Mouse (Mus musculus) hindbrain, embryonic 16.5 days (tissue): ENCODE measurements around the gene Tnfrsf11a. TPM values are rescaled to one million over a fixed set of nuclear protein-coding genes. Genes with fewer than 3 reads are reported as not detected.

Experiments used
- ATAC-seq: fragments of 200-750 bp; cut with Nextera tagmentation; 2 replicates; pipeline ENCODE4 v1.8.0; 2017; ENCODE audit warnings: moderate TSS enrichment, moderate library complexity
- H3K27ac ChIP-seq: fragments of 300-500 bp; sonication (generic); 2 replicates; pipeline ENCODE4 v1.5.1; 2014; ENCODE audit warnings: low read depth, mild to moderate bottlenecking, control low read depth, low read length, moderate library complexity
- H3K27me3 ChIP-seq: fragments of 300-500 bp; sonication (generic); replicated peaks from 2 replicates; pipeline ENCODE4 v1.6.1; 2014; ENCODE audit warnings: low read length; ENCODE audit not compliant: control insufficient read depth, insufficient read depth
- H3K36me3 ChIP-seq: fragments of 300-500 bp; sonication (generic); 2 replicates; pipeline ENCODE4 v1.6.1; 2014; ENCODE audit warnings: mild to moderate bottlenecking, low read length, moderate library complexity, mixed read lengths; ENCODE audit not compliant: control insufficient read depth, insufficient read depth
- H3K4me1 ChIP-seq: fragments of 300-500 bp; sonication (generic); 2 replicates; pipeline ENCODE4 v1.6.1; 2014; ENCODE audit warnings: low read depth, low read length; ENCODE audit not compliant: control insufficient read depth, insufficient read depth
- H3K4me2 ChIP-seq: fragments of 300-500 bp; sonication (generic); 2 replicates; pipeline ENCODE4 v1.6.1; 2014; ENCODE audit warnings: mild to moderate bottlenecking, low read length, control low read depth, moderate library complexity
- H3K4me3 ChIP-seq: fragments of 300-500 bp; sonication (generic); 2 replicates; pipeline ENCODE4 v1.5.1; 2014; ENCODE audit warnings: mild to moderate bottlenecking, low read length, control low read depth, moderate library complexity
- H3K9ac ChIP-seq: fragments of 300-500 bp; sonication (generic); 2 replicates; pipeline ENCODE4 v1.6.1; 2014; ENCODE audit warnings: low read depth, mild to moderate bottlenecking, control low read depth, low read length, moderate library complexity
- H3K9me3 ChIP-seq: fragments of 300-500 bp; sonication (generic); 2 replicates; pipeline ENCODE4 v1.6.1; 2014; ENCODE audit warnings: mild to moderate bottlenecking, low read length, moderate library complexity; ENCODE audit not compliant: control insufficient read depth
- WGBS: fragments of 180-500 bp; shearing (Covaris S2); extraction: QIAGEN DNeasy Blood & Tissue Kit; methylation state at CpG from one replicate; pipeline ENCODE4 v1.1.7; 2014; 5-methylcytosine and 5-hydroxymethylcytosine counted together
- polyA plus RNA-seq: library from polyadenylated mRNA; unstranded; fragments of >200 nt; fragmentation: Nextera tagmentation; extraction: Ambion mirVana; gene quantifications from 2 replicates; pipeline ENCODE4 v1.2.1, GENCODE M21; 2015

Tnfrsf11a gene
- polyA plus RNA-seq, 1 experiment from 2014 or later = 0.75 TPM

DNA sequence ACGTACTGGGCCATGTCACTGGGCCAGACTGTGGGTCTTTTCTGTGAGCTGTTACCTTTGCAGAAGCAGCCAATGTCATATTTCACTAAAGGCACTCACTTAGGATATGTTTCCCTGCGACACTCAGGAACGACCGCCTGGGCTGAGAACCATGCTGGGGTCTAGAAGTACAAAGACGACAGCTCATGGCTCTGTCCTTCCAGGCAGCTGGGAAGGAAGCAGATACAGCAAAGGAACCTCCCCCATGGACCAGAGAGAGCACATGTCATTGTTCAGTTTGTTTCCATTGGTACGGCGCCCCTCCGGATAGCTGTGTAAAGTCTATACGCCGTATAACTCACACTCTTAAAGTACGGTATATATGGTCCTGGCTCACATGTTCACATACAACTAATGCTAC lies 97.9 kb downstream of the Tnfrsf11a start:
- no peaks in the 10 kb centered on the region for H3K27me3 ChIP-seq

DNA sequence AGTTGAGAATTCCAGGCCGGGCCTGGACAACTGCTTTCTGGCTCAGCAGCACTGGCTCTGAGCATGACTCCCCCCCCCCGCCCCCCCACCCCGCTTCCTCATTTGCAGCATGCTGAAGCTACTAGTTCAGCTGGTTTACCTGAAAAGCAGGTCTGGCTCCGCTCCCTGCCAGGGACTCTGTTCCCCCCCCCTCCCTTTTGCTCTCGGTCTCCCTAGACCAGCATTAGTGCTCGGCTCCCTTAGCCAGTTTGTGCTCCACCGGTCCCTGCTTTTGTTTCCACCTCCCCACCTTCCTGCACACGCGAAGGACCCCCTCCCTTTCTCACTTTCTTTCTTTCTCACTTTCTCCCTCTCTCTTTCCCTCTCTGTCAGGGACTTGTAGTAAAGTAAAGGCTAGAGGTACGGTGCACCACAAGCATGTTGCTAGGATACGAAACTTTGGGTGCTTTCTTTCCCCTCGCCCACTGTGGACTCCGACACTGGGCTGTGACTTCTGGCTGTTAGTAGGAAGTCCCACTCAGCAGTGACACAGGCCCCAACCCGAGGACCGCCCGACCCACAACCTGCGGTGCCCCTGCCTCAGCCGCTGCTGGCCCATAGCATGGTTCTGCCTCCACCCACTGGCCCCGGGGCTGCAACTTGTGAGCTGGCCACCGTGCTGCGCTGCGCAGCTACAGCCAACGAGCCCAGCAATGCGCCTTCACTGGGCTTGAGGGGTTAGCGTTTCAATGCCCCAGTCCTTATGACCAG lies 100.2 kb downstream of the Tnfrsf11a start:
- H3K27me3 ChIP-seq = no peaks in the 10 kb centered on the region
- peak; percentile 80 for ATAC-seq
- no peaks in the 10 kb centered on the region for H3K36me3 ChIP-seq
- H3K4me1 ChIP-seq = peaks cover 9% of the 10 kb centered on the region; the same call in 1 of the 2 replicates
- 15% methylated on average over 25 of the region's 25 CpGs for WGBS
- H3K9ac ChIP-seq = no peak overlapping the region; the same call in 1 of the 2 replicates
- H3K4me3 ChIP-seq = peak overlapping the region; percentile 27; the same call in 1 of the 2 replicates
- H3K4me2 ChIP-seq = peak overlapping the region; percentile 51
- no peak overlapping the region for H3K27ac ChIP-seq
- no peaks in the 10 kb centered on the region for H3K9me3 ChIP-seq

More for the DNA sequence above, 97.9 kb downstream of the Tnfrsf11a start:
- no peak overlapping the region for H3K4me3 ChIP-seq
- WGBS = 93% methylated on average over 11 of the region's 11 CpGs
- H3K4me2 ChIP-seq = no peak overlapping the region
- H3K27ac ChIP-seq = no peak overlapping the region
- H3K36me3 ChIP-seq = no peaks in the 10 kb centered on the region
- ATAC-seq = no peak
- no peaks in the 10 kb centered on the region for H3K9me3 ChIP-seq
- H3K9ac ChIP-seq = no peak overlapping the region
- peaks cover 9% of the 10 kb centered on the region; the same call in 1 of the 2 replicates for H3K4me1 ChIP-seq

DNA sequence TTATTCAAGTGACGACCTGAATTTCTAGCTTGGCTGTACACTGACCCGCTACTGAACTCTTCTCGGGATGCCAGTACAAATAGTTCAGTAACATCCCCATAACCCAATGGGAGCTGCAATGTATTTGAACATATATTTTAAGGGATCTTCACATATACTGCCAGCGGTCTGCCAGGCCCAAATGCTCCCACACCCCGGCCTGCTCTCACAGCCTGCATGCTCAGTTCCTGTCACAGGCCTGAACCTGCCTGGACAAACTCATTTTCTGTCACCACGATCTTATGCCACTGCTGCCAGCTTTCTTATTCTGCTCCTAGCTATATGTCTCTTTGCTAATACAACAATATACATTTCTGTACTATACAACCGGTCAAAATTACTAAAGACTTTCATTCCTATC lies 100.9 kb downstream of the Tnfrsf11a start:
- no peak overlapping the region for H3K27ac ChIP-seq
- no peak overlapping the region for H3K4me3 ChIP-seq
- 77% methylated on average over 7 of the region's 7 CpGs for WGBS
- no peaks in the 10 kb centered on the region for H3K36me3 ChIP-seq
- H3K4me1 ChIP-seq = peaks cover 9% of the 10 kb centered on the region; the same call in 1 of the 2 replicates
- no peaks in the 10 kb centered on the region for H3K27me3 ChIP-seq
- H3K9me3 ChIP-seq = no peaks in the 10 kb centered on the region
- ATAC-seq = no peak
- H3K4me2 ChIP-seq = no peak overlapping the region; the same call in 1 of the 2 replicates
- no peak overlapping the region for H3K9ac ChIP-seq

DNA sequence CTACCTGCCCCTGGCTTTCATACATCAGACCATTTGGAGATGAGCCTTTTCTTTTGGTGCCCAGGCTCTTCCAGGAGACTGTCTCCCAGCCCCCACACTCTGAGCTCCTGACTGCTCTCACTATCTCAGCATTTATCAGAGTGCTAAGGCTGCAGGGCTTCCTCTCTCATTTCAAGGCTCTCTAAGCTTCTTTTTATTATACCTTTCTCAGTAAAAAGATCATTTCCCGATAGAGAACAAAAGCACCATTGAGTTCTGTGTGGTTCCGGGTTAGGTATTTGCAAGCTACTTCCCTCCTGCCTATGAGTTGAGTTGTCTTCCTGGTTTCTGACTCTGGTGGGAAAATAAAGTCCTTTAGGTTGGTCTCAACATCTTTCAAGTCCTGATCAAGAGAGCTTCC lies 103.0 kb downstream of the Tnfrsf11a start:
- no peak for ATAC-seq
- Histone ChIP-seq H3K36me3 (no peaks in the 10 kb centered on the region), H3K27ac (no peak overlapping the region), H3K4me2 (no peak overlapping the region), H3K4me1 (peaks cover 9% of the 10 kb centered on the region; the same call in 1 of the 2 replicates), H3K9me3 (no peaks in the 10 kb centered on the region), H3K4me3 (no peak overlapping the region), H3K27me3 (no peaks in the 10 kb centered on the region), H3K9ac (no peak overlapping the region)
- 82% methylated on average over 2 of the region's 2 CpGs for WGBS

DNA sequence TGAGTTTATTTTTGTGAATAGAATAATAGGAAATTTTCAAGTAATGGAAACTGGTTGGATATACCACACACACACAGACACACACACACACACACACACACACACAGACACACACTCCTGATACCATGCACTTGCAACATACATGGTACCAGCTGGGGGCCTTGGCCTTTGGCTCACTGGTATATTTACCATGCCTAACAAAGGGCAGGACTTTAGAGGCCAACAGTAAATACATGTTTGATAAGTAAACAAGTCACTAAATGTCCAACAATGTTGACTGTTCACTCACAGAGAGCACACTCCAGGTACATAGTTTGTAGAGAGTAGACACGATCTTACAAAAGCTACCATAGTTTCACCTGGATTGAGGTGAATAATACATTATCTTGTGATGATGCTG lies 104.6 kb downstream of the Tnfrsf11a start:
- Histone ChIP-seq H3K4me2 (no peak overlapping the region), H3K4me1 (peaks cover 9% of the 10 kb centered on the region; the same call in 1 of the 2 replicates), H3K9ac (no peak overlapping the region), H3K9me3 (no peaks in the 10 kb centered on the region), H3K4me3 (no peak overlapping the region), H3K27me3 (no peaks in the 10 kb centered on the region), H3K27ac (no peak overlapping the region), H3K36me3 (no peaks in the 10 kb centered on the region)
- WGBS = 92% methylated on average over 1 of the region's 1 CpGs
- ATAC-seq = no peak

DNA sequence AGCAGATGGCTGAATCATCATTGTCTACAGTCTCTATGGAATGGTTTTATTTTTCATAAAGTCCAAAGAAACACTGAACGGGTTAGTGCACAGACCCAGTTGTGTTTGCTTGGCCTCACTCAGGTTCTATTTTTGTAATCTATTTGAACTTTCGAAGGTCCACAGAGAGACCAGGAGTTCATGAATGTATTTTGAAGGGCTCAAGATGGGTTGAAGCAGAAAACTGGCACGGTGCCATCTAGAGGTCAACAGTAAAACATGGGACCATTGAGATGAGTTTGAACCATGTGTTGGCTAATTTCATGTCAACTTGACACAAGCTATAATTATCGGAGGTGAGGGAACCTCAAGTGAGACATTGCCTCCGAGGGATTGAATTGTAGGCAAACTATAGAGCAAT lies 105.1 kb downstream of the Tnfrsf11a start:
- no peak for ATAC-seq
- Histone ChIP-seq H3K4me2 (no peak overlapping the region), H3K4me1 (peaks cover 7% of the 10 kb centered on the region; the same call in 1 of the 2 replicates), H3K27ac (no peak overlapping the region), H3K27me3 (no peaks in the 10 kb centered on the region), H3K9ac (no peak overlapping the region), H3K4me3 (no peak overlapping the region), H3K36me3 (no peaks in the 10 kb centered on the region), H3K9me3 (no peaks in the 10 kb centered on the region)
- 88% methylated on average over 5 of the region's 5 CpGs for WGBS

DNA sequence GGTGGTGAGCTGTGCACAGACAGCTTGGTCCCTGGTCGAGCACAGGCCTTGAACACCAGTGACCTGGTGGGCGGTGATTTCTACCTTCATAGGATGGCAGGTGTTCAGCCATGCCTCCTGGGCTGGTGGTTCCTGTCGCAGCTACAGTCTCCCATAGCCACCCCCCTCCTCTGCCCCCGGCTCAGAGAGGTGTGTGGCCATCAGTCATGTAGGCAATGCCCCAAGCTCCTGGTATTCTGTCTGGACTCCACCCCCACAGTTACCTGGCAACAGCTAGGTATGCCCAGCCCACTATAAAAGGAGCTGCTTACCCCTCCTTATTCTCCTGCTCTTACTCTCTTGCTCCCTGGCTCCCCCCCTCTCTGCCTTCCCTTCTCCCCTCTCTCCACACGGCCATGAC lies 105.8 kb downstream of the Tnfrsf11a start:
- ATAC-seq = no peak

DNA sequence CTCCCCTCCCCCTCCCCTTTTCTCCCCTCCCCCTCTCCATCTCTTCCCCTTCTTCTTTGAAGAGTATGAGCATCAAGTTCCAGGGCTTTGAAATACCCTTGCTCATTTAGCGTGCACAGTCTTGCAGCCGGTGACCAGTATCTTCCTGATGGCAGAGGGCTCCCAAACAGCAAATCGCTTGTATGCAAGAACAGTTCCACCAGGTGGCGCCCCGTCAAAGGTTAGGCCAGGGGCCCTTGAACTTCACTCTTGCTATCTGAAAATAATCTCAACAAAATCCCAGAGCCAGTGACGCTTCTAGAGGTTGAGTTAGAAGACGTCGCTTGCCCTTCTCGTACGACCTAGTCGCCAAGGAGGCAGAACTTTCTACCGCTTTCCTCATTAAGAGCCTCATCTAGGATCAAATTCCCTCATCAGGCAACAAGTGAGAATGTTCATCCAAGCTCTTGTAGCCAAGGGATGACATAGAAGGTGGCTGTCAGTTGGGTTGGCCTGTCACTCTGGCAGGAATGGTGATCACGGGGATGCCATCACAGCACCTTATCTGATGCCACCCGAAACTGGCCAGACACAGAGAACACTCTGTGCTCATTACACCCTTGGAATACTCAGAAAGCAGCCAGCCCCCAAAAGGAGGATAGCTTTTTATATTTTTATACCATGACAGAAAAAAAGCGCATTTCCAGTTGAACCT lies 110.7 kb downstream of the Tnfrsf11a start:
- no peaks in the 10 kb centered on the region for H3K27me3 ChIP-seq
- H3K4me1 ChIP-seq = no peaks in the 10 kb centered on the region
- no peaks in the 10 kb centered on the region for H3K9me3 ChIP-seq
- H3K27ac ChIP-seq = no peak overlapping the region
- no peak overlapping the region for H3K9ac ChIP-seq
- no peak overlapping the region for H3K4me3 ChIP-seq
- WGBS = 42% methylated on average over 15 of the region's 15 CpGs
- no peak overlapping the region for H3K4me2 ChIP-seq
- H3K36me3 ChIP-seq = no peaks in the 10 kb centered on the region
- 0 out of 2 replicates have a peak, but pooled peaks have one; percentile 45 for ATAC-seq

More for the DNA sequence above, 105.8 kb downstream of the Tnfrsf11a start:
- Histone ChIP-seq H3K9me3 (no peaks in the 10 kb centered on the region), H3K27me3 (no peaks in the 10 kb centered on the region), H3K4me1 (no peaks in the 10 kb centered on the region), H3K36me3 (no peaks in the 10 kb centered on the region), H3K4me3 (no peak overlapping the region), H3K27ac (no peak overlapping the region), H3K9ac (no peak overlapping the region), H3K4me2 (no peak overlapping the region)
- 81% methylated on average over 5 of the region's 5 CpGs for WGBS

DNA sequence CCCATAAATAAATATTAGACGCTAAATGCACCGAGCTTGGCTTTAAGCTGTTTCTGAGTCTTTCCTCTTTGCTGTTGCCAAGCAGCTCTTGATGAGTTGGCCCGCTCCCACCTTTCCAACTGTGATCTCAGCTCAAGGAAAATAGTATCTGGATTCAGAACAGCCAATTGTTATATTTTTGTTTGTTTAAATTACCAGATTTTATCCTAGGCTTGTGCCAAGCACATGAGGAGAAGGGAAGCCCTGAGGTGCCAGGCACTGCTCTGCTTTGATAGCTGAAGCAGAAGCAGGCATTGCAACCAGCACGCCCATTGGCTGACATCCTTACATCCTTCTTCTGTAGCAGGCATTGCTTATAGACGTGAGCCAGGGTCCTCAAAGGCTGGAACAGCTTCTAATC lies 114.5 kb downstream of the Tnfrsf11a start:
- Histone ChIP-seq H3K4me3 (no peak overlapping the region), H3K27me3 (no peaks in the 10 kb centered on the region), H3K36me3 (no peaks in the 10 kb centered on the region), H3K4me1 (no peaks in the 10 kb centered on the region), H3K4me2 (no peak overlapping the region), H3K27ac (no peak overlapping the region), H3K9ac (no peak overlapping the region), H3K9me3 (no peaks in the 10 kb centered on the region)
- peak; percentile 65; the same call in 1 of the 2 replicates for ATAC-seq
- WGBS = 73% methylated on average over 5 of the region's 5 CpGs
